Mouse (Mus musculus): Measurements from ENCODE around the gene Fkbp3.

Fkbp3 gene

DNA sequence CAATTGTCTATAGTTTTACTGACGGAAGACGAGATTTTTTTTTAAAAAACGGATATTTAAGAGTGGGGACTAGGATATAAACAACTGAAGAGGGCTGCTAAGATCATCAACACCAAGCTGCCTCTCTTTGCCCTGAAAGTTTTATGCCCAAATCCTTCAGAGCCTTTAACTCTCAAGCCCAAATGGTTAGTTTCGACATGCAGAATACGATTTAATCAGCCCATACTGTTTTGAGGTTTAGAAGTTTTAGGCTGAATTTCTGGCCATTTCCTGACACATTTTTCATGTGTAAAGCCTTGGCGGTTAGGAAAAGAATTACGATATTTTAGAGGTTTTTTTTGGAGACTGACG lies 38.0 kb downstream of the Fkbp3 start:
- DNase-seq (ENCODE audit: low spot score) = no peak

DNA sequence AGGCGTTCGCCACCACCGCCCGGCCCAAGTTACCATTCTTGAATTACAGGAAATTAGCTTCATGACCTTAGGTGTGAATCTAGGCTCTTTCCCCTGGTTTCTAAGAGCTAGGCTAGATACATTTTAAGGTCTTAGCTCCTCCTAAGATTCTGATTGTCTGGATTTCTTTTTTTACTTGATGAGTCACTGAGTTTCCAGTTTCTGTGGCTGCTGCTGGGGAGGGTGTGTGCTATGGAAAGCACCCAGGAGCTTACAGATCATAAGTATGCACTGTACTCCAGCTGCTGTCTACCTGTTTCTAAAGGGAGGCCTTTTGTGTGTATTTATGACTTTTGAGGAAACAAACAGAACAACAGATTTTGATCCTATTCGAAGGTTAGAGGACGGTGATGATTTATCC lies 51.0 kb downstream of the Fkbp3 start:
- DNase-seq (ENCODE audit: low spot score) = peak; percentile 24
